Mouse (Mus musculus): ENCODE measurements around the gene Pdgfra.

DNA sequence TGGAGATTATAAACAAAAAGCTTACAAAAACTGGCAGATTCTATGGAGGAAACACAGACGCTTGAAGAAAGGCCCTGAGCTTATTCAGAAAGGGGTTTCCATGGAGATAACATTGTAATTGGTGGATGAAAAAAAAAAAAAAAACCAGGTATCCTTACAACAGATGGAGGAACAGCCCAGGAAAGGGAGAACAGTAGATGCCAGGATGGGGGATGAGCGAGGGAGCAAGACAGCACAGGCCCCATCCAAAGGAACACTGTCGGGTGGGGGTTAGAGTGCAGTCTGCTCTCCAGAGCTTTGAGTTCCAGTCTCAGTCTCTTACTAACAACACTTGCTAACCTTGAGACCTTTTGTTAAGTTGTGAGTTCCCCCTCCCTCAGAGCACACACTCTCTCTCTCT is 45.6 kb upstream of the Pdgfra start:
- TF ChIP-seq CTCF (IDR thresholded peaks at IDR 0.05; ENCODE audit: low read depth, low read length) (no peak), POLR2A (IDR thresholded peaks at IDR 0.05; ENCODE audit: extremely low read depth, insufficient read depth, low read length) (no peak)

Data from liver, adult 2 months (tissue).